Mouse (Mus musculus) brain, adult 2 months (tissue): ENCODE measurements at regions not wholly inside any gene's neighbourhood (a gene's known extent, or its start where the extent isn't known, plus 50 kb on each side); places are given as distances from the start of the nearest gene placed in this dataset.

Source experiments
- DNase-seq: peaks from one replicate; pipeline ENCODE4 v3.0.0; 2011; ENCODE audit warnings: low read depth, low spot score

- peak; percentile 25 for DNase-seq
Measured at GRCm38 (mm10) chr5:106789136-106789535, 92.0 kb upstream of the Zfp644 start.

- DNase-seq: no peak
Measured at GRCm38 (mm10) chr5:106785065-106785464, 88.0 kb upstream of the Zfp644 start.

- no peak for DNase-seq
Measured at GRCm38 (mm10) chr5:106783864-106784609, 87.0 kb upstream of the Zfp644 start.

GRCm38 (mm10) chr5:106780749-106781148 lies 83.7 kb upstream of the Zfp644 start:
- DNase-seq: no peak

GRCm38 (mm10) chr5:106778176-106778781 lies 81.2 kb upstream of the Zfp644 start:
- DNase-seq: no peak

- DNase-seq: no peak
Measured at GRCm38 (mm10) chr5:106775010-106775693, 78.1 kb upstream of the Zfp644 start.

- peak; percentile 44 for DNase-seq
Measured at GRCm38 (mm10) chr5:106773201-106773934, 76.3 kb upstream of the Zfp644 start.

- DNase-seq: no peak
Measured at GRCm38 (mm10) chr5:106771029-106771428, 73.9 kb upstream of the Zfp644 start.

GRCm38 (mm10) chr5:106765335-106765734 lies 68.2 kb upstream of the Zfp644 start:
- DNase-seq: no peak

- no peak for DNase-seq
Measured at GRCm38 (mm10) chr5:106763283-106763682, 66.2 kb upstream of the Zfp644 start.

- DNase-seq: no peak
Measured at GRCm38 (mm10) chr5:106758036-106758435, 60.9 kb upstream of the Zfp644 start.

GRCm38 (mm10) chr5:106757436-106757835 lies 60.3 kb upstream of the Zfp644 start:
- DNase-seq: no peak

- peak; percentile 46 for DNase-seq
Measured at GRCm38 (mm10) chr5:106756937-106757371, 59.9 kb upstream of the Zfp644 start.

- DNase-seq: no peak
Measured at GRCm38 (mm10) chr5:106753289-106753688, 56.2 kb upstream of the Zfp644 start.

- no peak for DNase-seq
Measured at GRCm38 (mm10) chr5:106750168-106750567, 53.1 kb upstream of the Zfp644 start.

GRCm38 (mm10) chr5:106748527-106749138 lies 51.5 kb upstream of the Zfp644 start:
- DNase-seq: no peak
